10 mouse cellular contexts compared by ENCODE assay signal in genomic region chr2:11218122-11218521, GRCm38 (mm10). TPM values are rescaled to one million over a fixed set of nuclear protein-coding genes. Genes with fewer than 3 reads are reported as not detected.
DNase-seq lines count a peak whose midpoint lies in the region; ATAC-seq and TF ChIP-seq lines count a peak whose summit lies in the region.
"Had no signal": no experiment of that assay in that cellular context is flagged by ENCODE, and none has a peak within 500 bp of the region (broad histone marks: within the 10 kb centered on the region; RNA-seq: fewer than 3 reads in every experiment).

No protein-coding gene starts in this region.

- no peaks in the 10 kb centered on the region for H3K9me3 ChIP-seq in lung, embryonic 14.5 days (ENCODE audit: low read depth, low read length)
- no peaks in the 10 kb centered on the region for H3K9me3 ChIP-seq in liver, embryonic 14.5 days (ENCODE audit: control insufficient read depth, low read length)
- H3K9me3 ChIP-seq: embryonic facial prominence, embryonic 15.5 days; lung, embryonic 15.5 days had no signal

- no peak overlapping the region for H3K4me3 ChIP-seq in lung, embryonic 14.5 days (ENCODE audit: low read depth, low read length)
- no peak overlapping the region for H3K4me3 ChIP-seq in lung, adult 2 months (replicated peaks; ENCODE audit: extremely low read depth, low read depth, low read length)
- H3K4me3 ChIP-seq in liver, embryonic 14.5 days (ENCODE audit: insufficient read depth in 1 of 2, low read depth in 2 of 2, low read length in 2 of 2): no peak overlapping the region
- H3K4me3 ChIP-seq: embryonic facial prominence, embryonic 15.5 days; lung, embryonic 15.5 days had no signal

- TF ChIP-seq POLR2A in lung, adult 2 months (IDR thresholded peaks at IDR 0.05; ENCODE audit: borderline replicate concordance, extremely low read depth, low read depth, low read length): no peak

- peak; percentile 8 for DNase-seq in lung, embryonic 14.5 days
- no peak for DNase-seq in lung, adult 2 months
- peak; percentile 55 for DNase-seq in c-Kit-positive CD71-positive TER-119-negative erythroid progenitor cells, embryonic 14.5 days (ENCODE audit: low read depth)
- peak in 1 of 3 experiments; percentile 44 for DNase-seq in liver, embryonic 14.5 days (ENCODE audit: low read depth in 3 of 3, low spot score in 3 of 3)
- DNase-seq in natural killer cell, adult 2 months (ENCODE audit: low spot score in 2 of 2): peak; percentile 58 to 79
- no peak for DNase-seq in frontal cortex, postnatal 10 days (ENCODE audit: low spot score in 2 of 2)
- DNase-seq in left cerebral cortex, adult 11 months (ENCODE audit: low spot score): no peak
- DNase-seq: cerebellum, postnatal 10 days had no signal

- H3K4me1 ChIP-seq in lung, embryonic 14.5 days (ENCODE audit: insufficient read depth): no peaks in the 10 kb centered on the region
- peaks cover 2% of the 10 kb centered on the region for H3K4me1 ChIP-seq in lung, adult 2 months (ENCODE audit: control insufficient read depth, insufficient read depth, low read length)
- H3K4me1 ChIP-seq in liver, embryonic 14.5 days (replicated peaks; ENCODE audit: control insufficient read depth in 2 of 2, insufficient read depth in 2 of 2, low read length in 1 of 2): peaks cover 0 to 16% of the 10 kb centered on the region in 2 experiments
- H3K4me1 ChIP-seq: embryonic facial prominence, embryonic 15.5 days; lung, embryonic 15.5 days had no signal

- TF ChIP-seq CTCF in lung, embryonic 14.5 days (IDR thresholded peaks at IDR 0.05; ENCODE audit: low read depth): no peak
- TF ChIP-seq CTCF in lung, adult 2 months (IDR thresholded peaks at IDR 0.05; ENCODE audit: insufficient read depth, low read length): no peak
- no peak for TF ChIP-seq CTCF in liver, embryonic 14.5 days (IDR thresholded peaks at IDR 0.05; ENCODE audit: low read depth)

- peak; percentile 21; the same call in 1 of the 2 replicates for ATAC-seq in lung, embryonic 14.5 days (ENCODE audit: insufficient read depth)
- ATAC-seq in liver, embryonic 14.5 days (ENCODE audit: insufficient read depth): peak; percentile 50; the same call in 1 of the 2 replicates

- no peak overlapping the region for H3K27ac ChIP-seq in lung, embryonic 14.5 days (ENCODE audit: low read depth)
- H3K27ac ChIP-seq in liver, embryonic 14.5 days: no peak overlapping the region
- H3K27ac ChIP-seq: embryonic facial prominence, embryonic 15.5 days; lung, embryonic 15.5 days had no signal

- 57% methylated on average over 5 of the region's 5 CpGs for WGBS in lung, embryonic 14.5 days
- 47% methylated on average over 5 of the region's 5 CpGs for WGBS in lung, adult 2 months
- WGBS in liver, embryonic 14.5 days (ENCODE audit: insufficient replicate concordance): 14% methylated on average over 5 of the region's 5 CpGs

- no peak overlapping the region for H3K4me2 ChIP-seq in lung, embryonic 14.5 days
- no peak overlapping the region for H3K4me2 ChIP-seq in liver, embryonic 14.5 days (ENCODE audit: low read depth)
- H3K4me2 ChIP-seq: embryonic facial prominence, embryonic 15.5 days; lung, embryonic 15.5 days had no signal

- TF ChIP-seq EP300 in liver, embryonic 14.5 days (IDR thresholded peaks at IDR 0.05; ENCODE audit: low read depth): no peak

- no peaks in the 10 kb centered on the region for H3K36me3 ChIP-seq in lung, embryonic 14.5 days (ENCODE audit: insufficient read depth)
- H3K36me3 ChIP-seq in liver, embryonic 14.5 days (replicated peaks; ENCODE audit: control insufficient read depth, insufficient read depth, low read depth): no peaks in the 10 kb centered on the region
- H3K36me3 ChIP-seq: embryonic facial prominence, embryonic 15.5 days; lung, embryonic 15.5 days had no signal

- no peak overlapping the region for H3K9ac ChIP-seq in lung, embryonic 14.5 days
- H3K9ac ChIP-seq in liver, embryonic 14.5 days (replicated peaks): no peak overlapping the region
- H3K9ac ChIP-seq: embryonic facial prominence, embryonic 15.5 days; lung, embryonic 15.5 days had no signal

- no peaks in the 10 kb centered on the region for H3K27me3 ChIP-seq in lung, embryonic 14.5 days (ENCODE audit: insufficient read depth, low read length)
- no peaks in the 10 kb centered on the region for H3K27me3 ChIP-seq in liver, embryonic 14.5 days (ENCODE audit: control insufficient read depth, insufficient read depth, low read length)
- H3K27me3 ChIP-seq: embryonic facial prominence, embryonic 15.5 days; lung, embryonic 15.5 days had no signal

RNA-seq across cellular contexts. Expression of gene Prkcq, which starts 46.2 kb away (rescaled TPM):
- 1.4 and 1.8 TPM in 2 replicates for polyA plus RNA-seq in lung, embryonic 14.5 days (2014; fragmentation: Nextera tagmentation; extraction: Ambion mirVana)
- polyA plus RNA-seq in lung, adult 2 months (2012; rRNA removed): 2.8 and 3.8 TPM in 2 replicates
- polyA plus RNA-seq in liver, embryonic 14.5 days (2012; rRNA removed): 1.5 and 2.1 TPM in 2 replicates
- polyA plus RNA-seq in liver, embryonic 14.5 days (2014; fragmentation: Nextera tagmentation; extraction: Ambion mirVana): 3.4 and 4.0 TPM in 2 replicates

Comparison
In these comparisons a context has a peak if more than half of its experiments do, and no peak if none do; other contexts are left out.
1. DNase-seq: peak in lung, embryonic 14.5 days (single experiment), c-Kit-positive CD71-positive TER-119-negative erythroid progenitor cells, embryonic 14.5 days (single experiment) and natural killer cell, adult 2 months (2 of 2); none in lung, adult 2 months (single experiment), frontal cortex, postnatal 10 days (0 of 2) and left cerebral cortex, adult 11 months (single experiment).